Mouse (Mus musculus) G1E (cell line): ENCODE measurements around the gene Shmt2.

Experiments
- CTCF ChIP-seq: IDR thresholded peaks from 2 replicates; pipeline ENCODE4 v1.5.1; 2012; ENCODE audit warnings: low read depth, low read length, inconsistent platforms, mixed read lengths
- TAL1 ChIP-seq: conservative IDR thresholded peaks from 2 replicates; pipeline ENCODE4 v1.6.1; 2012; ENCODE audit warnings: low read depth, low read length, inconsistent platforms, mixed read lengths

DNA sequence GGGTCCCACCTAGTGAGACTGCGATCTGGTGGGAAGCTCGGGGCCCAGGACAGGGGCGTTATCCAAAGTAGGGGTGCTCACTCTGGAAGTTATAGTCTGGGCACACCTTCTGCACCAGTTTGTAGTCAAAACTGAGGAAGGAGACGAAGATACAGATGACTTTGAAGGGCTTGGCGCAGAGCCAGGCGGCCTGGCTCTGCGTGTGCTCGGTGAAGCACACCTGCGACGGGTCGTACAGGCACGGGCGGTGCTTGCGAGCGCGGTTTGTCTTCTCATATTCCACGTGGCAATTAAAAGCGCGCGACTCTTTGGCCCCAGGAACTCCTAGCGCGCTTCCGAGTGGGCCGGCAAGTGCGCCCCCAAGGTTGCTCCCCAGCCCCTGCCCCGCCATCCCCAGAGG is 3.8 kb upstream of the Shmt2 start:
- TF ChIP-seq CTCF (no peak), TAL1 (no peak)
